Mouse (Mus musculus) hindbrain, embryonic 16.5 days (tissue): ENCODE measurements around the gene Acads. TPM values are rescaled to one million over a fixed set of nuclear protein-coding genes. Genes with fewer than 3 reads are reported as not detected.

Source experiments
- ATAC-seq: fragments of 200-750 bp; cut with Nextera tagmentation; 2 replicates; pipeline ENCODE4 v1.8.0; 2017; ENCODE audit warnings: moderate TSS enrichment, moderate library complexity
- H3K27ac ChIP-seq: fragments of 300-500 bp; sonication (generic); 2 replicates; pipeline ENCODE4 v1.5.1; 2014; ENCODE audit warnings: low read depth, mild to moderate bottlenecking, control low read depth, low read length, moderate library complexity
- H3K27me3 ChIP-seq: fragments of 300-500 bp; sonication (generic); replicated peaks from 2 replicates; pipeline ENCODE4 v1.6.1; 2014; ENCODE audit warnings: low read length; ENCODE audit not compliant: control insufficient read depth, insufficient read depth
- H3K36me3 ChIP-seq: fragments of 300-500 bp; sonication (generic); 2 replicates; pipeline ENCODE4 v1.6.1; 2014; ENCODE audit warnings: mild to moderate bottlenecking, low read length, moderate library complexity, mixed read lengths; ENCODE audit not compliant: control insufficient read depth, insufficient read depth
- H3K4me1 ChIP-seq: fragments of 300-500 bp; sonication (generic); 2 replicates; pipeline ENCODE4 v1.6.1; 2014; ENCODE audit warnings: low read depth, low read length; ENCODE audit not compliant: control insufficient read depth, insufficient read depth
- H3K4me2 ChIP-seq: fragments of 300-500 bp; sonication (generic); 2 replicates; pipeline ENCODE4 v1.6.1; 2014; ENCODE audit warnings: mild to moderate bottlenecking, low read length, control low read depth, moderate library complexity
- H3K4me3 ChIP-seq: fragments of 300-500 bp; sonication (generic); 2 replicates; pipeline ENCODE4 v1.5.1; 2014; ENCODE audit warnings: mild to moderate bottlenecking, low read length, control low read depth, moderate library complexity
- H3K9ac ChIP-seq: fragments of 300-500 bp; sonication (generic); 2 replicates; pipeline ENCODE4 v1.6.1; 2014; ENCODE audit warnings: low read depth, mild to moderate bottlenecking, control low read depth, low read length, moderate library complexity
- H3K9me3 ChIP-seq: fragments of 300-500 bp; sonication (generic); 2 replicates; pipeline ENCODE4 v1.6.1; 2014; ENCODE audit warnings: mild to moderate bottlenecking, low read length, moderate library complexity; ENCODE audit not compliant: control insufficient read depth
- whole genome bisulfite sequencing: fragments of 180-500 bp; shearing (Covaris S2); extraction: QIAGEN DNeasy Blood & Tissue Kit; methylation state at CpG from one replicate; pipeline ENCODE4 v1.1.7; 2014; 5-methylcytosine and 5-hydroxymethylcytosine counted together
- polyA plus RNA-seq: library from polyadenylated mRNA; unstranded; fragments of >200 nt; fragmentation: Nextera tagmentation; extraction: Ambion mirVana; gene quantifications from 2 replicates; pipeline ENCODE4 v1.2.1, GENCODE M21; 2015

Gene Acads
- polyA plus RNA-seq, 1 experiment from 2014 or later = 20.7 TPM

GRCm38 (mm10) chr5:115161064-115161939 is 42.2 kb upstream of the Acads start:
- Histone ChIP-seq H3K4me1 (peaks cover 14% of the 10 kb centered on the region), H3K36me3 (no peaks in the 10 kb centered on the region), H3K9ac (no peak overlapping the region), H3K4me2 (no peak overlapping the region), H3K4me3 (no peak overlapping the region), H3K27ac (no peak overlapping the region), H3K9me3 (no peaks in the 10 kb centered on the region), H3K27me3 (no peaks in the 10 kb centered on the region)
- ATAC-seq = no peak
- WGBS = 62% methylated on average over 13 of the region's 13 CpGs

DNA sequence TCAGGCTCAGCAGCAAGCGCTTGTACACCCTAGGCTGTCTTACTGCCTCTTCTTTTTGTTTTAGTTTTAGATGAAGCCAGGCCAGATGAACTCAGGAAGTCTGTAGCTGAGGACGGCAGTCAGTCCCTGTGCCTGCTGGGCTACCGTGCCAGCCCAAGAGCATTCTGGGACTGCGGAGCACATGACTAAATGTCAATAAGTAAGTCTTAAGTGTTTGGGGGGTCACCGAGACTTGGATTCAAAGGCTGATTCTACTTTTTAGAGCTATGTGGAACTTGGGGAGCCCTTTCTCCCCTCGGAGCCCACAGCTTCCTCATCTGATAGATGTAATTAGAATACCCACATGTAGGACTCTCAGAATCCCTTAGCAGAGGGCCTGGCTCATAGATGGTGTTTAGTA is 41.5 kb upstream of the Acads start:
- WGBS = 72% methylated on average over 6 of the region's 6 CpGs
- no peak overlapping the region for H3K4me2 ChIP-seq
- no peak for ATAC-seq

GRCm38 (mm10) chr5:115159165-115159564 is 40.0 kb upstream of the Acads start:
- ATAC-seq = no peak
- Histone ChIP-seq H3K4me2 (peak overlapping the region; percentile 60), H3K36me3 (no peaks in the 10 kb centered on the region), H3K4me3 (peak overlapping the region; percentile 98), H3K27ac (peak overlapping the region; percentile 99), H3K27me3 (no peaks in the 10 kb centered on the region), H3K9ac (peak overlapping the region; percentile 97), H3K4me1 (peaks cover 33% of the 10 kb centered on the region), H3K9me3 (no peaks in the 10 kb centered on the region)
- WGBS = 25% methylated on average over 12 of the region's 12 CpGs

More for the DNA sequence above, 41.5 kb upstream of the Acads start:
- Histone ChIP-seq H3K4me1 (peaks cover 21% of the 10 kb centered on the region), H3K27me3 (no peaks in the 10 kb centered on the region), H3K27ac (no peak overlapping the region), H3K9me3 (no peaks in the 10 kb centered on the region), H3K4me3 (no peak overlapping the region), H3K36me3 (no peaks in the 10 kb centered on the region), H3K9ac (no peak overlapping the region)

- H3K27ac ChIP-seq = peak within 1 kb of the TSS; percentile 99
- H3K4me2 ChIP-seq = peak within 1 kb of the TSS; percentile 96
- H3K27me3 ChIP-seq = no peaks in the 10 kb centered on the region
- H3K9me3 ChIP-seq = no peaks in the 10 kb centered on the region
- ATAC-seq = peak; percentile 98
- H3K4me1 ChIP-seq = peaks cover 33% of the 10 kb centered on the region
- H3K9ac ChIP-seq = peak within 1 kb of the TSS; percentile 97
- H3K36me3 ChIP-seq = no peaks in the 10 kb centered on the region
- peak within 1 kb of the TSS; percentile 98 for H3K4me3 ChIP-seq
- WGBS = under 1% methylated on average over 72 of the region's 78 CpGs
Measured at GRCm38 (mm10) chr5:115158040-115158983, 39.2 kb upstream of the Acads start, which contains the start of gene Mlec. Gene Mlec, minus strand, starts transcription at chr5:115158179.

DNA sequence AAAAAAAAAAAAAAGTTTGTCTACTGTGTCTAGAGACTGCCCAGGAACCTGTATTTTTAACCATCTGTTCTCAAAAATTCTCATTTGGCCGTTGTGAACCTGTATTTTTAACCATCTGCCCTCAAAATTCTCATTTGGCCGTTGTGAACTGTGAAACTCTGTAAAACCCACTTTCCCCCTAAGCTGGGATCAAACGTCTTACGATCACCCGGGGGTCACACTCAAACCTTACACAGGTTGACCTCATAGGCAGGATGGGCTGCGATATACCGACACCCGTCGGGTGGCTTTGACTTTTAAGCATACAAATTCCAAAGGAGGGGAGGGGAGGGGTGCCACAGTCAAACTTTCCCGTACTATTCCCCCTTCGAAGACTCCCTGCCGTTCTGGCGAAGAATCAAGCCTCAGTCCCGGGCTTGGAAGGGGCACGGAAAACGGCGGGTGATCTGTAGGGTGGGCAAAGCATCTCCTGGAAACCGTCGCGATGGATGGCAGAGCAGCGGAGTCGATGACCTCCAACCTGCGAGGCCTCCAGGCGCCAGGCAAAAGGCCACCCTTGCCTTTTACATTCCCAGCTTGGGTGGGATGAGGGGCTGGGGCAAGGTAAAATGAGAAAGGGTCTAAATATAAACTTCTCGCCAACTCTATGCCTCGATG is 37.9 kb upstream of the Acads start:
- Histone ChIP-seq H3K4me1 (peaks cover 33% of the 10 kb centered on the region), H3K36me3 (no peaks in the 10 kb centered on the region), H3K27me3 (no peaks in the 10 kb centered on the region), H3K9ac (peak overlapping the region; percentile 97), H3K4me2 (peak overlapping the region; percentile 96), H3K27ac (peak overlapping the region; percentile 99; the same call in 1 of the 2 replicates), H3K4me3 (peak overlapping the region; percentile 98), H3K9me3 (no peaks in the 10 kb centered on the region)
- ATAC-seq = no peak
- WGBS = 3% methylated on average over 26 of the region's 26 CpGs

DNA sequence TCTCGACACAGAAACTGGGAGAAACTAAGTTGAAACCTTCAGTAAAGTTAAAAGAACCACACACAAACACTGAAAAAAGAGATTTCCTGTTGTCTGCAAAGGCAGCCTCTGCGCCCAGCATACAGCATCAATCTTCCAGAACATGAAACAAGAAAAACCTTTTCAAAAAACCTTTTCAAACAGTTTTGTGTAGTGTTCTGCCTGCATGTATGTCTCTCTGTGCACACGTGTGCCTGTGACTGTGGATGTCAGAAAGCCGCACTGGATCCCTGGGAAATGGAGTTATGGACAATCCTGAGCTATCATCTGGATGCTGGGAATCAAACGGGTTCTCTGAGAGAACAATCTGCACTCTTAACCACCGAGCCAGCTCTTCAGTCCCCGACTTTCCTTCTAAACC is 37.3 kb upstream of the Acads start:
- Histone ChIP-seq H3K4me2 (peak overlapping the region; percentile 96), H3K4me3 (peak overlapping the region; percentile 98), H3K27ac (no peak overlapping the region), H3K27me3 (no peaks in the 10 kb centered on the region), H3K9ac (peak overlapping the region; percentile 14; the same call in 1 of the 2 replicates), H3K9me3 (no peaks in the 10 kb centered on the region), H3K4me1 (peaks cover 33% of the 10 kb centered on the region), H3K36me3 (no peaks in the 10 kb centered on the region)
- ATAC-seq = no peak
- WGBS = 68% methylated on average over 7 of the region's 7 CpGs

- H3K4me1 ChIP-seq = peaks cover 33% of the 10 kb centered on the region
- peak overlapping the region; percentile 96 for H3K4me2 ChIP-seq
- peak overlapping the region; percentile 19; the same call in 1 of the 2 replicates for H3K4me3 ChIP-seq
- WGBS = 47% methylated on average over 5 of the region's 5 CpGs
- H3K27ac ChIP-seq = no peak overlapping the region
- ATAC-seq = no peak
- peaks cover under 1% of the 10 kb centered on the region for H3K36me3 ChIP-seq
- no peaks in the 10 kb centered on the region for H3K27me3 ChIP-seq
- H3K9me3 ChIP-seq = no peaks in the 10 kb centered on the region
- peak overlapping the region; percentile 47 for H3K9ac ChIP-seq
Measured at GRCm38 (mm10) chr5:115155831-115156230, 36.7 kb upstream of the Acads start.

- 65% methylated on average over 13 of the region's 13 CpGs for WGBS
- Histone ChIP-seq H3K36me3 (peaks cover 7% of the 10 kb centered on the region), H3K9ac (no peak overlapping the region; the same call in 1 of the 2 replicates), H3K4me1 (peaks cover 33% of the 10 kb centered on the region), H3K27me3 (no peaks in the 10 kb centered on the region), H3K4me2 (peak overlapping the region; percentile 96), H3K27ac (no peak overlapping the region), H3K4me3 (no peak overlapping the region; the same call in 1 of the 2 replicates), H3K9me3 (no peaks in the 10 kb centered on the region)
- ATAC-seq = no peak
Measured at GRCm38 (mm10) chr5:115155156-115155631, 36.0 kb upstream of the Acads start.
